Mouse (Mus musculus): ENCODE data around the gene Esyt1. TPM values are rescaled to one million over a fixed set of nuclear protein-coding genes. Genes with fewer than 3 reads are reported as not detected.

The Esyt1 gene
- polyA plus RNA-seq, 1 experiment from 2014 or later: 10.0 TPM

DNA sequence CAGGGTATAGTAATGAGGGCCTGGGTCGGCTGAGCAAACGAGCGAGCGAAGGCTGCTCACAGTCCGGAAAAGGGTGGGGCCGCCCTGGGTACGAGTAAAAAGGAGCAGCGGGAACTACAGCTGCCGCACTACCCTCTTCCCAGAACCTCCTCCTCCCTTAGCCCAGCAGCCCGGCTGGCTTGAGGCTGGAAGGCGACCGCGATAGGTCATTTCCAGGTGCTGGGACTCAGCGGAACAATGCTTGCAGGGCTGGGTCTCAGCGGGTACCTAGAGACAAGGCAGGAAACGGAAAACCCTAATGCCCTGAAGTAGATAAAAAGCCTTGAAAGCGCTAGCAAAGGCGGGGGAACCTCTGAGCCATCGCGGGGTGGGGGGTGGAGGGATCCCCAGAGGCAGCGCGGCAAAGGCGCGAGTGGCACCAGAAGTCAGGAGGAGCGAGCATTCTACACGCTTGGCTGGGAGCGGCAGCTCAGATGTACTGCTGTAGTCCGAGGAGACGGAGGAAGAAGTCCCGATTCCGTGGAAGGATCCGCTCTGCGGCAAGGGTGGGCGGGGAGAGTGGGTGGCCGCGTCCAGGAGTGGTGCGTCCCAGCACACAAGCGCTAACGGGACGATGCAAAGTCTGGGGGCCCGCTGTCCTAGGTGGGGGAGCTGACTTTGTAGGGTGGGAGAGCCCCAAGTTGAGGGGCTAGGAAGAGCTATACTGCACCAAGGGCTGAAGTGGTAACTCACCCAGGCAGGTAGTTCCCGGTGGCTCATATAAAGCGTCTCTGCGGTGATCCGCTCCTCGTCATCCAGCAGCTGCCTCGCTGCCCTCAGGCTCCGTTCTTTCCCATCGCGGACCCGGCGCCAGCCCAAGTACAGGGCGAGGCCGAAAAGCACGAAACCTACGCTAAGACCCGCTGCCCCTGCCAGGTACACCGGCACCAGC, 674 bp downstream of the Esyt1 start:
- Histone ChIP-seq H3K36me3 (ENCODE audit: control insufficient read depth, insufficient read depth, low read length) (no peaks in the 10 kb centered on the region), H3K4me2 (ENCODE audit: low read depth, low read length) (peak overlapping the region; percentile 99), H3K9me3 (ENCODE audit: control insufficient read depth, low read length) (no peaks in the 10 kb centered on the region), H3K27ac (ENCODE audit: low read depth, low read length) (peak overlapping the region; percentile 60), H3K27me3 (ENCODE audit: control insufficient read depth, insufficient read depth, low read length) (no peaks in the 10 kb centered on the region), H3K4me3 (ENCODE audit: low read depth, low read length) (peak overlapping the region; percentile 65), H3K9ac (replicated peaks; ENCODE audit: low read depth, low read length) (peak overlapping the region; percentile 62), H3K4me1 (ENCODE audit: control insufficient read depth, insufficient read depth, low read length) (peaks cover 7% of the 10 kb centered on the region; the same call in 1 of the 2 replicates)
- ATAC-seq (ENCODE audit: low read depth): peak; percentile 41
- under 1% methylated on average over 56 of the region's 58 CpGs for WGBS

DNA sequence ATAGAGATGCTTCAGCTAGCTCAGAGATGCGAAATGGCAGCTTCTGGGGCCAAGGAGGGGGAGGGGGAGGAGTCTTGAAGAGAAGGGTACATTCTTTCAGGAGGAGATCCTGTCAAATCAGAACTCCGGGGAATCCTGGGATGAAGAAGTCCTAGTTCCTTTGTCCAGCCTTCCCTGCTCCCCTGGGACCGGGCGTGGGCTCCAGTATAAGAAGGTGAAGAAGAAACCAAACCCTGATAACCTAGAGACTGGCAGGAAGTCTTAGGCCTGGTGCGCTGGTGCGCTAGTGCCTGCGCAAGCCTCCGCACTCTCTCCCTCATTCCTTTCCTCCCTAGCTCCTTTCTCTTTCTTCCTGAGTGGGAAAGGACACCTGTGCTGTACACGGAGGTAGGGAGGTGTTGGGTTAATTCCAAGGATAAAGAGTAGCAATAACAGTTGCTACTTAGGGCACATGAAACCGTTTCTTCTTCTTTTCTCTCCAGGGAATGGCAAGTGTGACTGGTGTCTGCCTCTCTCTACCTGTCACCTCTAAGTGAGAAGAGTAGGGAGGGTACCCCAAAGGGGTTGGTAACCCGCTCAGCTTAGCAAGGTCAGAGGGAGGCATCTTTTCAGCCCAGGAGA, 1.4 kb downstream of the Esyt1 start:
- Histone ChIP-seq H3K9ac (replicated peaks; ENCODE audit: low read depth, low read length) (peak overlapping the region; percentile 62), H3K4me2 (ENCODE audit: low read depth, low read length) (peak overlapping the region; percentile 99), H3K9me3 (ENCODE audit: control insufficient read depth, low read length) (no peaks in the 10 kb centered on the region), H3K4me3 (ENCODE audit: low read depth, low read length) (peak overlapping the region; percentile 65), H3K27me3 (ENCODE audit: control insufficient read depth, insufficient read depth, low read length) (no peaks in the 10 kb centered on the region), H3K36me3 (ENCODE audit: control insufficient read depth, insufficient read depth, low read length) (no peaks in the 10 kb centered on the region), H3K4me1 (ENCODE audit: control insufficient read depth, insufficient read depth, low read length) (peaks cover 7% of the 10 kb centered on the region; the same call in 1 of the 2 replicates), H3K27ac (ENCODE audit: low read depth, low read length) (peak overlapping the region; percentile 56)
- WGBS: 13% methylated on average over 11 of the region's 11 CpGs
- ATAC-seq (ENCODE audit: low read depth): no peak

DNA sequence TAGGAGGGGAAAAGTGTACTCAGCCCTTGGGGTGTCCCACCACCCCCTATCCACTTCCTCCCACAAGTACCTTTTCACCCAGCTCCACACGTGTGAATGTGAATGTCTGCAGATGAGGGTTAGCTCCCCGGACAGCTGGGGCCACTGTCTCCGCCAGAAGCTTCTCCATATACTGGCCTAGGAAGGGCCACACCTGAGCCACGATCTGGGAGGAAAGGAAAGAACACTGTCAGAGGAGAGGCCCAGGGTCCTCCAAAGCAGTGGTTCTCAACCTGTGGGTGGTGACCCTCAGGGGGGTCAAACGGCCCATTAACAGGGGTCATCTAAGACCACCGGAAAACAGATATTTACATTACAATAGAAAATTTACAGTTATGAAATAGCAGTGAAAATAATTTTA, 3.3 kb downstream of the Esyt1 start:
- Histone ChIP-seq H3K4me3 (ENCODE audit: low read depth, low read length) (no peak overlapping the region), H3K27me3 (ENCODE audit: control insufficient read depth, insufficient read depth, low read length) (no peaks in the 10 kb centered on the region), H3K4me2 (ENCODE audit: low read depth, low read length) (no peak overlapping the region), H3K27ac (ENCODE audit: low read depth, low read length) (no peak overlapping the region), H3K36me3 (ENCODE audit: control insufficient read depth, insufficient read depth, low read length) (no peaks in the 10 kb centered on the region), H3K9me3 (ENCODE audit: control insufficient read depth, low read length) (no peaks in the 10 kb centered on the region), H3K4me1 (ENCODE audit: control insufficient read depth, insufficient read depth, low read length) (peaks cover 7% of the 10 kb centered on the region; the same call in 1 of the 2 replicates), H3K9ac (replicated peaks; ENCODE audit: low read depth, low read length) (no peak overlapping the region)
- no peak for ATAC-seq (ENCODE audit: low read depth)
- WGBS: 76% methylated on average over 6 of the region's 6 CpGs

DNA sequence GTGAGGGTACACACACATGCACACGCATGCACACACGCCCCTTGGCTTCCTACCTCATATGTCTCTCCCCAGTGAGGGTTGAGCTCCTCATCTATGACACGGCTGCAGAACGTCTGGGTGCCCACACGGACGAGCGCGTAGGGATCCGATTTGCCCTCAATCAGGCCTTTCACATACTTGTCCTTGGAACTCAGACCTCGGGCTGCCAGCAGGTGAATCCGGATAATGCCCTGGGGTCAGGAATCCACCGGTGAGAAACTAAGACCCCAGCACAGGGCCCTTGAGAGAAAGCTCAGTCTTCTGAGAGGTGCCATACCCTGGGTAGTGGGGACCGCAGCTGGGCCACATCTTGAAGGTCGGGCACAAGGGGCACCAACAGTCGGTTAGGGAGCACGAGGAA, 5.1 kb downstream of the Esyt1 start:
- Histone ChIP-seq H3K9ac (replicated peaks; ENCODE audit: low read depth, low read length) (no peak overlapping the region), H3K9me3 (ENCODE audit: control insufficient read depth, low read length) (no peaks in the 10 kb centered on the region), H3K27ac (ENCODE audit: low read depth, low read length) (no peak overlapping the region), H3K4me3 (ENCODE audit: low read depth, low read length) (no peak overlapping the region), H3K4me2 (ENCODE audit: low read depth, low read length) (no peak overlapping the region), H3K27me3 (ENCODE audit: control insufficient read depth, insufficient read depth, low read length) (no peaks in the 10 kb centered on the region; the same call in 1 of the 2 replicates), H3K36me3 (ENCODE audit: control insufficient read depth, insufficient read depth, low read length) (0 out of 2 replicates have a peak, but pooled peaks cover 6% of the 10 kb centered on the region), H3K4me1 (ENCODE audit: control insufficient read depth, insufficient read depth, low read length) (0 out of 2 replicates have a peak, but pooled peaks cover 3% of the 10 kb centered on the region)
- ATAC-seq (ENCODE audit: low read depth): no peak
- WGBS: 86% methylated on average over 16 of the region's 16 CpGs

DNA sequence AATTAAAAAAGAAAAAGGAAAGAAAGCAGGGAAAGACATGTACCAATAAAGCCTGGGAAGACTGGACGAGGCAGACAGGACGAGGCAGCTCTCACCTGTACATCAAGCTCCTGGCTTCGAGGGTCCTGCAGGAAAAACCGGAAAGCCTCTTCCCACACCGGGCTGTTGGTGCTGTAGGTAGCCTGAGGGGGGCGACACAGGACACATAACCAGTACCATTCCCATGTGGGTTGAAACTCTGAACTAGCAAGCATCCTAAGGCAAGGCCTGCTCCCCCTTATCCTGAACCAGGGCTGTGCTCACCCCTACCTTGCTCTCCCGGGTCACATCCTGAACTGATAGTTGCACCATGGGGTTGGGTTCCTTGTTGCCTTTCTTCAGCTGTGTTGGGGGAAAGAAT, 6.8 kb downstream of the Esyt1 start:
- ATAC-seq (ENCODE audit: low read depth): no peak
- no peaks in the 10 kb centered on the region; the same call in 1 of the 2 replicates for H3K27me3 ChIP-seq (ENCODE audit: control insufficient read depth, insufficient read depth, low read length)
- 77% methylated on average over 7 of the region's 7 CpGs for WGBS
- no peak overlapping the region for H3K4me2 ChIP-seq (ENCODE audit: low read depth, low read length)
- H3K9ac ChIP-seq (replicated peaks; ENCODE audit: low read depth, low read length): no peak overlapping the region
- H3K9me3 ChIP-seq (ENCODE audit: control insufficient read depth, low read length): no peaks in the 10 kb centered on the region
- H3K36me3 ChIP-seq (ENCODE audit: control insufficient read depth, insufficient read depth, low read length): 0 out of 2 replicates have a peak, but pooled peaks cover 6% of the 10 kb centered on the region
- no peak overlapping the region for H3K4me3 ChIP-seq (ENCODE audit: low read depth, low read length)
- H3K27ac ChIP-seq (ENCODE audit: low read depth, low read length): no peak overlapping the region
- no peaks in the 10 kb centered on the region for H3K4me1 ChIP-seq (ENCODE audit: control insufficient read depth, insufficient read depth, low read length)

DNA sequence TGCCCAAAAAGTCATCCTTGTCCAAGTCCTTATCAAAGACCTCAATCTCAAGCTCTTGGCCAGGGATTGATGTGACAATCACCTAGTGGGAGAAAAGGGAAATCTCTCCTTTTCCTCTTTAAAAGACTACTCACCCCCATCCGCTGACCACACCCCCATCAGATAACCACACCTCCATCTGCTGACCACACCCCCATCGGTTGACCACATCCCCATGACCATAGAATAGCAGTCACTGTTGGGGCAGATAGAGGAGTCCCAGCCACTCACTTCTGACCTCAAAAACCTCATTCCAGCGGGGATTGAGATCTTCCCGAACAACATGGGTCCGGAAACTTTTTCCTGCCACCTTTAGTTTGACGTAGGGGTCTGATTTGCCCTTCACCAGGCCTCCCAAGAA, 9.0 kb downstream of the Esyt1 start:
- WGBS: 27% methylated on average over 6 of the region's 6 CpGs
- Histone ChIP-seq H3K9me3 (ENCODE audit: control insufficient read depth, low read length) (no peaks in the 10 kb centered on the region), H3K27me3 (ENCODE audit: control insufficient read depth, insufficient read depth, low read length) (no peaks in the 10 kb centered on the region; the same call in 1 of the 2 replicates), H3K4me3 (ENCODE audit: low read depth, low read length) (no peak overlapping the region), H3K27ac (ENCODE audit: low read depth, low read length) (no peak overlapping the region), H3K9ac (replicated peaks; ENCODE audit: low read depth, low read length) (no peak overlapping the region), H3K4me2 (ENCODE audit: low read depth, low read length) (no peak overlapping the region), H3K4me1 (ENCODE audit: control insufficient read depth, insufficient read depth, low read length) (no peaks in the 10 kb centered on the region), H3K36me3 (ENCODE audit: control insufficient read depth, insufficient read depth, low read length) (peaks cover 15% of the 10 kb centered on the region; the same call in 1 of the 2 replicates)
- no peak for ATAC-seq (ENCODE audit: low read depth)

DNA sequence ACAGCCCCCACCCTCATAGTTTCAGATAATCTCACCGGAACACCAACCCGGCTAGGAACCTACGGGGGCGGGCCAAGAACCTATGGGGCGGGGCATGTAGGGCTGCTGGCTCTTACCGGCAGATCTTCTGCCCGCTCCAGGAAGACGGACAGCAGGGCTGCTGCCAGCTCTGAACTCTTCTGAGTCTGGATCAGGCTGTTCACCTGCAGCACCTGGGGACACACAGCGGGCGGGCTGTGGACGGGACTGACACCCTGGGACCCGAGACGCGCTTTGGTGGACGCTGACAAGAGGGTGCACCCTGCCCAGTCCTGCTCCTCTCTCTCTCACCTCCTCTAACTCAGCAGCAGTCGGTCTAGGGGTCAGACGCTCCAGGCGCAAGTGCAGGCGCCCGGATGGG, 9.6 kb downstream of the Esyt1 start:
- Histone ChIP-seq H3K4me2 (ENCODE audit: low read depth, low read length) (no peak overlapping the region), H3K27me3 (ENCODE audit: control insufficient read depth, insufficient read depth, low read length) (no peaks in the 10 kb centered on the region; the same call in 1 of the 2 replicates), H3K36me3 (ENCODE audit: control insufficient read depth, insufficient read depth, low read length) (peaks cover 15% of the 10 kb centered on the region; the same call in 1 of the 2 replicates), H3K9me3 (ENCODE audit: control insufficient read depth, low read length) (no peaks in the 10 kb centered on the region), H3K4me3 (ENCODE audit: low read depth, low read length) (no peak overlapping the region), H3K9ac (replicated peaks; ENCODE audit: low read depth, low read length) (no peak overlapping the region), H3K4me1 (ENCODE audit: control insufficient read depth, insufficient read depth, low read length) (no peaks in the 10 kb centered on the region), H3K27ac (ENCODE audit: low read depth, low read length) (no peak overlapping the region)
- 0 out of 2 replicates have a peak, but pooled peaks have one; percentile 34 for ATAC-seq (ENCODE audit: low read depth)
- WGBS: 25% methylated on average over 20 of the region's 20 CpGs

DNA sequence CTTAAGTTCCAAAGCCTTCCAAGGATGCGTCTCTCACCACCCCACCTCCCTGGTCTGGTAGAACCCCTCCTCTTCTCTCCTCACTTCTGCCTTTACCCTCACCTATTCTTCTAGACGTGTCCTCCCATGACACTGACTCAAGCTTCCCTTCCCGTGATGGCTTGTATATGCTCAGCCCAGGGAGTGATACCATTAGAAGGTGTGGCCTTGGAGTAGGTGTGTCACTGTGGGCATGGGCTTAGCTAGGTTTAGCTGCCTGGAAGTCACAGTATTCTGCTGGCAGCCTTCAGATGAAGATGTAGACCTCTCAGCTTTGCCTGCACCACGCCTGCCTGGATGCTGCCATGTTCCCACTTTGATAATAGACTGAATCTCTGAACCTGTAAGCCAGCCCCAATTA, 10.6 kb downstream of the Esyt1 start:
- 87% methylated on average over 4 of the region's 4 CpGs for WGBS
- no peak overlapping the region for H3K4me3 ChIP-seq (ENCODE audit: low read depth, low read length)
- H3K4me2 ChIP-seq (ENCODE audit: low read depth, low read length): no peak overlapping the region
- peaks cover 19% of the 10 kb centered on the region; the same call in 1 of the 2 replicates for H3K36me3 ChIP-seq (ENCODE audit: control insufficient read depth, insufficient read depth, low read length)
- H3K27me3 ChIP-seq (ENCODE audit: control insufficient read depth, insufficient read depth, low read length): no peaks in the 10 kb centered on the region; the same call in 1 of the 2 replicates
- H3K9me3 ChIP-seq (ENCODE audit: control insufficient read depth, low read length): no peaks in the 10 kb centered on the region
- ATAC-seq (ENCODE audit: low read depth): no peak
- H3K4me1 ChIP-seq (ENCODE audit: control insufficient read depth, insufficient read depth, low read length): no peaks in the 10 kb centered on the region
- no peak overlapping the region for H3K9ac ChIP-seq (replicated peaks; ENCODE audit: low read depth, low read length)
- no peak overlapping the region for H3K27ac ChIP-seq (ENCODE audit: low read depth, low read length)

DNA sequence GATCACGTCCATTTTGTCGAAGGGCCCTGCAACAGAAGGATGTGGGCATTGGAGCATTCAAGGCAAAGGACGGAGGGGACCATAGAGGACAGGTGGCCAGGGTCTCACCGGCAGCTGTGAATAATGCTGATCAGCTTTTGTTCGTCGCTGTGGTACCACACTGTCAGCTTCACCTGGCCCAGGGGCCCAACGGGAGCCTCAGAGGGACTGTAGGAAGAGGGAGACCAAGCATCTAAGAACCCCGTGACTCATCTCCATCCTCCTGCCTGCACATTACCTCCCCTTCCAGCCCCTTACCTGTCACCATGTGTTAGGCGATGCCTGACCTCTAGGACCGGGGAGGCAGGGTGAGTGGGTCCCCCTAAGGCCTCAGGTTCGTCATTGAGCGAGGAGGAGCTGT, 13.9 kb downstream of the Esyt1 start:
- Histone ChIP-seq H3K4me2 (ENCODE audit: low read depth, low read length) (no peak overlapping the region), H3K9me3 (ENCODE audit: control insufficient read depth, low read length) (no peaks in the 10 kb centered on the region), H3K9ac (replicated peaks; ENCODE audit: low read depth, low read length) (no peak overlapping the region), H3K4me1 (ENCODE audit: control insufficient read depth, insufficient read depth, low read length) (no peaks in the 10 kb centered on the region), H3K27me3 (ENCODE audit: control insufficient read depth, insufficient read depth, low read length) (no peaks in the 10 kb centered on the region; the same call in 1 of the 2 replicates), H3K27ac (ENCODE audit: low read depth, low read length) (no peak overlapping the region), H3K36me3 (ENCODE audit: control insufficient read depth, insufficient read depth, low read length) (peaks cover 18% of the 10 kb centered on the region; the same call in 1 of the 2 replicates), H3K4me3 (ENCODE audit: low read depth, low read length) (no peak overlapping the region)
- no peak for ATAC-seq (ENCODE audit: low read depth)
- WGBS: 87% methylated on average over 12 of the region's 12 CpGs

Measured in neural tube, embryonic 14.5 days (tissue).